Mouse (Mus musculus) embryonic fibroblast, embryonic 13.5 days (primary cell): ENCODE measurements around the gene Gimap8. TPM values are rescaled to one million over a fixed set of nuclear protein-coding genes. Genes with fewer than 3 reads are reported as not detected.
"Not testable (repeated sequence)": the region's sequence is repeated elsewhere in the genome, so short reads cannot be mapped to it uniquely, and the experiment has no call there.

Source experiments
- H3K27ac ChIP-seq: 2 replicates; pipeline ENCODE4 v1.5.1; 2012; ENCODE audit warnings: low read length, control low read depth, inconsistent platforms; ENCODE audit not compliant: insufficient read depth
- H3K4me1 ChIP-seq: 2 replicates; pipeline ENCODE4 v1.6.1; 2011; ENCODE audit warnings: low read length; ENCODE audit not compliant: control insufficient read depth, insufficient read depth
- H3K4me3 ChIP-seq: 2 replicates; pipeline ENCODE4 v1.5.1; 2011; ENCODE audit warnings: mild to moderate bottlenecking, control low read depth, low read length; ENCODE audit not compliant: insufficient read depth
- CTCF ChIP-seq: IDR thresholded peaks from 2 replicates; pipeline ENCODE4 v1.5.1; 2011; ENCODE audit warnings: mild to moderate bottlenecking, control low read depth, low read length, moderate library complexity, borderline replicate concordance; ENCODE audit not compliant: insufficient read depth
- POLR2A ChIP-seq: IDR thresholded peaks from 2 replicates; pipeline ENCODE4 v1.6.1; 2011; ENCODE audit warnings: low read depth, mild to moderate bottlenecking, control low read depth, low read length, moderate library complexity
- polyA plus RNA-seq: library from polyadenylated mRNA; stranded (reverse); fragments of >200 nt; gene quantifications from 2 replicates; pipeline ENCODE4 v1.2.4, GENCODE M21; 2011; ENCODE audit warnings: low read depth; ENCODE audit not compliant: missing spikeins, insufficient read length

Gimap8 gene
- polyA plus RNA-seq, 1 experiment, result not detected

DNA sequence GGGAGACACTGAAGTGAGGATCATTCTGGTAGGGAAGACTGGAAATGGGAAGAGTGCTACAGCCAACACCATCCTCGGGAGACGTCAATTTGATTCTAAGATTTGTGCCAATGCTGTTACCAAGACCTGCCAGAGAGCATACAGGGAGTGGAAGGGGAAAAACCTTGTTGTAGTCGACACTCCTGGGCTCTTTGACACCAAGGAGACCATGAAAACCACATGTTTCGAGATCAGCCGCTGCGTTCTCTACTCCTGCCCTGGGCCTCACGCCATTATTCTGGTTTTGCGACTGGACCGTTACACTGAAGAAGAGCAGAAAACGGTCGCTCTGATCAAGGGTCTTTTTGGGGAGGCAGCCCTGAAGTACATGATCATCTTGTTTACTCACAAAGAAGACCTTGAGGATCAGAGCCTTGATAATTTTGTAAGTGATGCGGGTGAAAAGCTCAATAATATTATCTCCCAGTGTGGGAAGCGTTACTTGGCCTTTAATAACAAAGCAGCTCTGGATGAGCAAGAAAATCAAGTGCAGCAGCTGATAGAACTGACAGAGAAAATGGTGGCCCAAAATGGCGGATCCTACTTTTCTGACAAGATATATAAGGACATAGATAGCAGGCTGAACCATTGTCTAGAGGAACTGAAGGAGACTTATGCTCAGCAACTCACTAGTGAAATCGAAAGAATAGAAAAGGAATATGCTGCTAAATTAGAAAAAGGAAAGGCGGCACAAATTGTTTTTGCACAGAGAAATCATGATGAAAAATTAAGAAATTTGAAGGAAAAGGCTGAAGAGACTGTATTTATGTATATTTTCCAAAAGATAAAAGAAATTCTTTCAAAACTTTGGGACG, 30.7 kb downstream of the Gimap8 start:
- H3K4me1 ChIP-seq, result no peaks in the 10 kb centered on the region
- no peak overlapping the region for H3K4me3 ChIP-seq
- H3K27ac ChIP-seq, result no peak overlapping the region
- no peak for TF ChIP-seq POLR2A

GRCm38 (mm10) chr6:48678391-48678790, 31.4 kb downstream of the Gimap8 start:
- Histone ChIP-seq H3K27ac (no peak overlapping the region), H3K4me3 (no peak overlapping the region), H3K4me1 (no peaks in the 10 kb centered on the region)
- TF ChIP-seq POLR2A (no peak), CTCF (no peak)

DNA sequence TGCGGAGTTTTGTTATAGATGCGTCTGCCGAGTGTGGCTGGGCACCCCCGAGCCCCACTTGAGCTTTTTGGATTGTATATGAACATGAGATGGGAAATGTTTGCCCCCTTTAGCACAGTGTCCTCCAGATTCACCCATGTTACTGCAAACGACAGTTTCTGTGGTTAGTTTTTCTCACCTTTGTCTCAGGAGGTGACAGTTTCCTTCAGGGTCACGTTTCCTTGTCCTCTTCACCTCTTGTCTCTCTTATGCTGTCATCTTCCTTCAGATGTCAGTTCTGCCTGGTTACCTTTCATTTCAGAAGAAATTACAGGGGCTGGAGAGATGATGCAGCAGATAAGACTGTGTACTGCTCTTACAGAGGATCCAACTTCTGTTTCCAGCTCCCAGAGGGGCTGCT, 32.7 kb downstream of the Gimap8 start:
- H3K4me3 ChIP-seq, result no peak overlapping the region
- no peak for TF ChIP-seq CTCF
- TF ChIP-seq POLR2A, result no peak
- H3K4me1 ChIP-seq, result no peaks in the 10 kb centered on the region

DNA sequence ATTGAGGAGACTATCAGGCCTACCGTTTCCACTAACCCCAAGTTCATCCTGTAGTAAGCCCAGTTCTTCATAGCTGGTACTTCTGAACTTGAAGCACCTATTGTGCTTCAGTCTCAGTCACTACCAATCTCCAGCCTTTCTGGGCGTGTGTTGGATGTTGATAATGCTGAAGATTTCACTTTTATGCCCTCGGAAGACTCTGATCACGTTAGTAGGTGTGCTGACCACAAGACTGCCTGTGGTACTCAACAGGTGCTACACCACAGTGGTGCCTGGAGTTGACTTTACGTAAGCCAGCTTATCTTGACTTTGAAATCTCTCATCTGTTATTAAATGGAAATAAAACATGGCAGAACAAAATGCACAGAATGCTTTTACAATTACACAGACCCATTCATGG, 33.4 kb downstream of the Gimap8 start:
- TF ChIP-seq POLR2A (no peak), CTCF (no peak)

More for the DNA sequence above, 32.7 kb downstream of the Gimap8 start:
- no peak overlapping the region for H3K27ac ChIP-seq

DNA sequence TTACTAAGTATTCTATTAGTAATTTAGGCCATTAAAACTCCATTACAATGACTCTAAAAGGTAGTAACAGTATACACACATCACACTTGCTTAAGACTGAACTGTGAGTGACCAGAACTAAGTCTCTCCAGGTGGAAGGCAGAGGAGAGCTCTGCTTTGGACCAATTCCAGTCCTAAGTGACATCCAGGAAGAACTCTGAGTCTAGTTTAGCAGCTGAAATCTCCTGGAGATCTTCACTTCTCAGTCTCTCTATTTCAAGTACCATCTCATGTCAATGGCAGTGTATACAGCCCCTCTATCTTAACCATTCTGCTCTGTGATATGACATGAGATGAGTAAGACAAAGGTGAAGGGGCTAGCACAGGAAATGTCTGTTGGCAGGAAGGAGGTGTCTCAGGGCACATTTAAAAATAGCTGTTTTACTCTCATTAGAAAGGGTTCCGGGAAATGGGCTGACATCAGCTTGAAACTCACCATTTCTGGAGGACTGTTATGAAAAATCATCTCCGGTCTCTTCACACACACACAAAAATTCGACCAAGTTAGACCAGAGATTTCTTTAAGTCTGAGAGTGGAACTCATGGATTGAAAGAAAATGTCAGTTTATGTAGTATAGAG, 34.5 kb downstream of the Gimap8 start:
- H3K27ac ChIP-seq, result no peak overlapping the region
- H3K4me1 ChIP-seq, result no peaks in the 10 kb centered on the region
- TF ChIP-seq CTCF (no peak), POLR2A (no peak)
- no peak overlapping the region for H3K4me3 ChIP-seq

More for the DNA sequence above, 33.4 kb downstream of the Gimap8 start:
- no peak overlapping the region for H3K27ac ChIP-seq
- H3K4me3 ChIP-seq, result no peak overlapping the region
- no peaks in the 10 kb centered on the region for H3K4me1 ChIP-seq

DNA sequence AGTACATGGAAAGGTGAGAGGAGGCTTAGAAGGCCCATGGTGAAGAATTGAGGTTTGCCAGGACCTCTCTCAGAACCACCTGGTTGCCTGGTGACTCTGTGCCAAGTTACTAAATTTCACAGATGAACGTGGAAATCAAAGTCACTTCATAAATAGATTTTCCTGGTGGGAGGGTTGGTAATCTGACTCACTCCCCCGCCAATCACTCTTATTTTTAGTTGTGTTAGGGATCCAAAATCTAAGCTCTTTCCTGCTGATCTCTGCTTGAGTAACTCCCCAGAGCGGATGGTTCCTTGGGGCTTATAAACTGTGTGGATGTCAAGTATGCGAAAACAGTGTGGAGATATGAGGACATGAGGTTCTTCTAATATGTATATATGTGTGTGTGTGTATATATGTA, 35.2 kb downstream of the Gimap8 start:
- H3K4me3 ChIP-seq, result no peak overlapping the region
- no peak for TF ChIP-seq POLR2A
- no peak overlapping the region for H3K27ac ChIP-seq
- no peaks in the 10 kb centered on the region for H3K4me1 ChIP-seq

- not testable (repeated sequence) for H3K4me3 ChIP-seq, H3K27ac ChIP-seq, H3K4me1 ChIP-seq
Observed at GRCm38 (mm10) chr6:48683263-48683821, 36.3 kb downstream of the Gimap8 start.

- Histone ChIP-seq H3K4me3 (no peak within 1 kb of the TSS), H3K4me1 (no peaks in the 10 kb centered on the region), H3K27ac (no peak within 1 kb of the TSS)
- TF ChIP-seq CTCF, result no peak
- no peak for TF ChIP-seq POLR2A
Observed at GRCm38 (mm10) chr6:48684319-48684718, 37.3 kb downstream of the Gimap8 start, which contains the start of gene Gimap4. Gene Gimap4 (plus strand): TSS chr6:48684549.

DNA sequence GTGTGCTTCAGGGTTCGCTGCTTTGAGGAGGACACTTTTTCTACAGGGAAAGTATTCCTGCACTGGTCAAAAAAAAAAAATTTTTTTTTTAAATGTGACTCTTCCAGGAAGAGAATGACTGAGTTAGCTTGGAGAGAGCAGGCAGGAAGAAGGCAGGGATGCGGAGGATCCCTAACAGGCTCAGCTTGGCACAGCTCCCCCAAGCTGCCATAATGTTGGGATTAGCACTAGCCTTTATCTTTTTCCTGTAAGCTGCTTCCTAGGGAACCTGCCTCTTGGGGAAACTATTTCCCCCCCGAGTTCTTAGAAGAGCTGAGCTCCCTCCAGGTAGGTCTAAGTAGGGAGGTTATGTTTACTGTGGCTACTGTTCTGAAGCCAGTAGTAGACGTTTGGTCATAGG, 37.8 kb downstream of the Gimap8 start:
- Histone ChIP-seq H3K4me3 (no peak overlapping the region), H3K4me1 (no peaks in the 10 kb centered on the region), H3K27ac (no peak overlapping the region)
- TF ChIP-seq CTCF, result no peak
- TF ChIP-seq POLR2A, result no peak

GRCm38 (mm10) chr6:48685251-48685650, 38.2 kb downstream of the Gimap8 start:
- no peak overlapping the region for H3K4me3 ChIP-seq
- H3K27ac ChIP-seq, result no peak overlapping the region
- no peaks in the 10 kb centered on the region for H3K4me1 ChIP-seq
- TF ChIP-seq POLR2A (no peak), CTCF (no peak)
